ENCODE assay signal across 17 mouse cellular contexts in genomic region chr9:98361047-98361446, GRCm38 (mm10).
DNase-seq lines count a peak whose midpoint lies in the region; ATAC-seq and TF ChIP-seq lines count a peak whose summit lies in the region.
"Had no signal": no experiment of that assay in that cellular context is flagged by ENCODE, and none has a peak within 500 bp of the region (broad histone marks: within the 10 kb centered on the region; RNA-seq: fewer than 3 reads in every experiment).

No protein-coding gene starts in this region.

- no peak overlapping the region for H3K4me3 ChIP-seq in lung, embryonic 14.5 days (ENCODE audit: low read depth, low read length)
- no peak overlapping the region for H3K4me3 ChIP-seq in C2C12 (ENCODE audit: insufficient read depth, poor library complexity, severe bottlenecking)
- no peak overlapping the region for H3K4me3 ChIP-seq in limb, embryonic 14.5 days (replicated peaks; ENCODE audit: low read length)
- H3K4me3 ChIP-seq in midbrain, embryonic 13.5 days (replicated peaks), result no peak overlapping the region
- H3K4me3 ChIP-seq: hindbrain, embryonic 10.5 days; midbrain, embryonic 10.5 days; neural tube, embryonic 12.5 days had no signal

- DNase-seq in lung, embryonic 14.5 days, result peak; percentile 50
- no peak for DNase-seq in lung, postnatal 10 days
- peak; percentile 6 for DNase-seq in adipocyte (ENCODE audit: low spot score)
- peak; percentile 31 for DNase-seq in limb, embryonic 14.5 days (ENCODE audit: low spot score)
- DNase-seq in layer of hippocampus, adult 18-20 months (ENCODE audit: low spot score in 2 of 2), result no peak
- DNase-seq: cerebellum, postnatal 14 days; gastrocnemius, postnatal 10 days; heart, adult 18-20 months; left cerebral cortex, postnatal 4 days; lung, postnatal 36 days had no signal

- H3K27ac ChIP-seq in lung, embryonic 14.5 days (ENCODE audit: low read depth), result no peak overlapping the region
- H3K27ac ChIP-seq in limb, embryonic 14.5 days (replicated peaks; ENCODE audit: low read depth, low read length), result no peak overlapping the region
- no peak overlapping the region for H3K27ac ChIP-seq in midbrain, embryonic 13.5 days
- H3K27ac ChIP-seq: hindbrain, embryonic 10.5 days; midbrain, embryonic 10.5 days; neural tube, embryonic 12.5 days had no signal

- no peaks in the 10 kb centered on the region for H3K4me1 ChIP-seq in lung, embryonic 14.5 days (ENCODE audit: insufficient read depth)
- H3K4me1 ChIP-seq in limb, embryonic 14.5 days (ENCODE audit: control insufficient read depth, insufficient read depth, low read length), result 0 out of 2 replicates have a peak, but pooled peaks cover 2% of the 10 kb centered on the region
- peaks cover 7% of the 10 kb centered on the region; the same call in 1 of the 2 replicates for H3K4me1 ChIP-seq in midbrain, embryonic 13.5 days (replicated peaks)
- H3K4me1 ChIP-seq: hindbrain, embryonic 10.5 days; neural tube, embryonic 12.5 days had no signal

- no peak overlapping the region for H3K9ac ChIP-seq in lung, embryonic 14.5 days
- no peak overlapping the region for H3K9ac ChIP-seq in limb, embryonic 14.5 days (ENCODE audit: low read depth, low read length, severe bottlenecking)
- H3K9ac ChIP-seq in midbrain, embryonic 13.5 days (replicated peaks), result no peak overlapping the region
- H3K9ac ChIP-seq: neural tube, embryonic 12.5 days had no signal

- TF ChIP-seq POLR2A in limb, embryonic 14.5 days (IDR thresholded peaks at IDR 0.05; ENCODE audit: borderline replicate concordance, extremely low read depth, insufficient read depth, insufficient read length), result no peak

- no peaks in the 10 kb centered on the region for H3K36me3 ChIP-seq in lung, embryonic 14.5 days (ENCODE audit: insufficient read depth)
- no peaks in the 10 kb centered on the region for H3K36me3 ChIP-seq in C2C12 (ENCODE audit: control insufficient read depth, insufficient read depth)
- no peaks in the 10 kb centered on the region for H3K36me3 ChIP-seq in limb, embryonic 14.5 days (ENCODE audit: control insufficient read depth, insufficient read depth, low read length)
- H3K36me3 ChIP-seq in midbrain, embryonic 13.5 days, result no peaks in the 10 kb centered on the region
- H3K36me3 ChIP-seq: hindbrain, embryonic 10.5 days; midbrain, embryonic 10.5 days; neural tube, embryonic 12.5 days had no signal

- no peaks in the 10 kb centered on the region for H3K79me3 ChIP-seq in C2C12 (ENCODE audit: low read depth)

- WGBS in lung, embryonic 14.5 days, result 39% methylated on average over 3 of the region's 3 CpGs
- 57% methylated on average over 3 of the region's 3 CpGs for WGBS in limb, embryonic 14.5 days
- 84% methylated on average over 3 of the region's 3 CpGs for WGBS in midbrain, embryonic 13.5 days

- H3ac ChIP-seq in C2C12 (ENCODE audit: control insufficient read depth, insufficient read length, low read depth), result no peak overlapping the region

- no peak overlapping the region for H3K4me2 ChIP-seq in lung, embryonic 14.5 days
- no peak overlapping the region for H3K4me2 ChIP-seq in limb, embryonic 14.5 days (replicated peaks; ENCODE audit: low read depth, low read length, severe bottlenecking)
- H3K4me2 ChIP-seq in midbrain, embryonic 13.5 days (replicated peaks), result no peak overlapping the region
- H3K4me2 ChIP-seq: neural tube, embryonic 12.5 days had no signal

- H3K79me2 ChIP-seq in C2C12 (ENCODE audit: control insufficient read depth, insufficient read depth), result no peaks in the 10 kb centered on the region

- no peaks in the 10 kb centered on the region for H3K27me3 ChIP-seq in lung, embryonic 14.5 days (ENCODE audit: insufficient read depth, low read length)
- H3K27me3 ChIP-seq in C2C12 (ENCODE audit: control insufficient read depth, insufficient read depth, insufficient read length), result no peaks in the 10 kb centered on the region
- no peaks in the 10 kb centered on the region for H3K27me3 ChIP-seq in limb, embryonic 14.5 days (ENCODE audit: control insufficient read depth, insufficient read depth, low read length)
- no peaks in the 10 kb centered on the region for H3K27me3 ChIP-seq in midbrain, embryonic 13.5 days
- H3K27me3 ChIP-seq: CH12.LX; neural tube, embryonic 12.5 days had no signal

- no peaks in the 10 kb centered on the region for H3K9me3 ChIP-seq in lung, embryonic 14.5 days (ENCODE audit: low read depth, low read length)
- H3K9me3 ChIP-seq in limb, embryonic 14.5 days (ENCODE audit: control insufficient read depth, low read length), result no peaks in the 10 kb centered on the region
- H3K9me3 ChIP-seq in midbrain, embryonic 13.5 days, result no peaks in the 10 kb centered on the region
- H3K9me3 ChIP-seq: hindbrain, embryonic 10.5 days; midbrain, embryonic 10.5 days; neural tube, embryonic 12.5 days had no signal

- peak; percentile 73 for ATAC-seq in lung, embryonic 14.5 days (ENCODE audit: insufficient read depth)
- peak; percentile 60; the same call in 1 of the 2 replicates for ATAC-seq in limb, embryonic 14.5 days (ENCODE audit: low FRiP score, low read depth)
- no peak for ATAC-seq in midbrain, embryonic 13.5 days
- ATAC-seq: activated CD4-positive, CD25-positive, alpha-beta regulatory T cell, adult 4 months had no signal

- TF ChIP-seq CTCF in lung, embryonic 14.5 days (IDR thresholded peaks at IDR 0.05; ENCODE audit: low read depth), result no peak
- no peak for TF ChIP-seq CTCF in C2C12 (IDR thresholded peaks at IDR 0.05; ENCODE audit: control insufficient read depth, insufficient read depth, insufficient read length)

TF ChIP-seq in C2C12, 6 proteins besides CTCF, POLR2A, EP300 and RAD21:
- peak; percentile 3 for TF ChIP-seq CEBPB (IDR thresholded peaks at IDR 0.05; ENCODE audit: low read depth)
- TF ChIP-seq MYOD1 (IDR thresholded peaks at IDR 0.05; ENCODE audit: control insufficient read depth, insufficient read length, low read depth), result no peak
- TF ChIP-seq FOSL1 (IDR thresholded peaks at IDR 0.05; ENCODE audit: insufficient read depth, low read length, poor library complexity, severe bottlenecking), result no peak
TF ChIP-seq in C2C12: peak in this region for 1.

Comparison
In these comparisons a context has a peak if more than half of its experiments do, and no peak if none do; other contexts are left out.
1. DNase-seq: peak in lung, embryonic 14.5 days (single experiment), adipocyte (single experiment) and limb, embryonic 14.5 days (single experiment); none in lung, postnatal 10 days (single experiment) and layer of hippocampus, adult 18-20 months (0 of 2).